In genomic region chr10:86828221-86829135, GRCm38 (mm10) we compare ENCODE assay signal across 9 mouse cellular contexts. TPM values are rescaled to one million over a fixed set of nuclear protein-coding genes. Genes with fewer than 3 reads are reported as not detected.
A peak's percentile ranks its signal among the peaks of the same experiment; 100 is the strongest.
DNase-seq lines count a peak whose midpoint lies in the region; ATAC-seq lines count a peak whose summit lies in the region.
"Had no signal": no experiment of that assay in that cellular context is flagged by ENCODE, and none has a peak within 500 bp of the region (broad histone marks: within the 10 kb centered on the region; RNA-seq: fewer than 3 reads in every experiment).

No protein-coding gene starts in this region.

- ATAC-seq in hematopoietic stem cell, adult 5-6 weeks (replicated peaks in 1 of 2; ENCODE audit: insufficient read depth in 1 of 2, low FRiP score in 2 of 2, low TSS enrichment in 1 of 2, low read depth in 1 of 2, poor library complexity in 2 of 2, severe bottlenecking in 2 of 2) = peak; percentile 63 to 71

- DNase-seq in kidney, adult 8-10 months = peak; percentile 70 to 82
- DNase-seq in kidney, postnatal 4 days = no peak
- DNase-seq in kidney, postnatal 36 days = peak; percentile 75 to 79
- DNase-seq in thymus, postnatal 10 days (ENCODE audit: low spot score in 2 of 2) = peak; percentile 11 to 12
- DNase-seq in right cerebral cortex, postnatal 4 days = no peak
- no peak for DNase-seq in left cerebral cortex, adult 11 months (ENCODE audit: low spot score)
- DNase-seq: gastrocnemius, postnatal 36 days; right cerebral cortex, postnatal 25 days had no signal

RNA-seq across cellular contexts. Expression of gene Nt5dc3, which starts 49.7 kb away (rescaled TPM):
- 4.9 and 5.9 TPM in 2 replicates for total RNA-seq in hematopoietic stem cell, adult 5-6 weeks (2017)

Comparison
In these comparisons a context has a peak if more than half of its experiments do, and no peak if none do; other contexts are left out.
1. DNase-seq: peak in kidney, adult 8-10 months (2 of 2), kidney, postnatal 36 days (2 of 2) and thymus, postnatal 10 days (2 of 2); none in kidney, postnatal 4 days (0 of 2), right cerebral cortex, postnatal 4 days (single experiment) and left cerebral cortex, adult 11 months (single experiment).